Mouse (Mus musculus): ENCODE data around the gene Tnr.
"Not testable (repeated sequence)": the region's sequence is repeated elsewhere in the genome, so short reads cannot be mapped to it uniquely, and the experiment has no call there.

The Tnr gene

GRCm38 (mm10) chr1:159932092-159932491 lies 408.5 kb downstream of the Tnr start:
- intact Hi-C loops (cut with DNase I): no loop called here

GRCm38 (mm10) chr1:159932598-159932997 lies 409.0 kb downstream of the Tnr start:
- intact Hi-C loops (cut with DNase I): no loop called here

GRCm38 (mm10) chr1:159938449-159938848 lies 414.9 kb downstream of the Tnr start:
- intact Hi-C loops (cut with DNase I): no loop called here

- intact Hi-C loops (cut with DNase I): no loop called here
These were observed 415.8 kb downstream of the Tnr start for GRCm38 (mm10) chr1:159939335-159939734.

GRCm38 (mm10) chr1:159953526-159953925 lies 430.0 kb downstream of the Tnr start:
- intact Hi-C loops (cut with DNase I): no loop called here

- intact Hi-C loops (cut with DNase I): no loop called here
These were observed 439.8 kb downstream of the Tnr start for GRCm38 (mm10) chr1:159963351-159963750.

- intact Hi-C loops (cut with DNase I): not testable (repeated sequence)
These were observed 442.7 kb downstream of the Tnr start for GRCm38 (mm10) chr1:159966286-159966685.

- intact Hi-C loops (cut with DNase I): no loop called here
These were observed 444.8 kb downstream of the Tnr start for GRCm38 (mm10) chr1:159968395-159968794.

GRCm38 (mm10) chr1:159977786-159978185 lies 454.2 kb downstream of the Tnr start:
- intact Hi-C loops (cut with DNase I): no loop called here

GRCm38 (mm10) chr1:159979096-159979495 lies 455.5 kb downstream of the Tnr start:
- intact Hi-C loops (cut with DNase I): no loop called here

- intact Hi-C loops (cut with DNase I): loop anchor here (5.0 kb wide), 1 partner anchor 68 kb away; no protein-coding TSS in a partner anchor
These were observed 456.8 kb downstream of the Tnr start for GRCm38 (mm10) chr1:159980355-159980754.

Data from adrenal gland (tissue).